Mouse (Mus musculus) liver, embryonic 14.5 days (tissue): ENCODE measurements around the gene Sys1.

Source experiments
- CTCF ChIP-seq: IDR thresholded peaks from 2 replicates; pipeline ENCODE4 v1.5.1; 2016; ENCODE audit warnings: antibody characterized with exemption, low read depth, control low read depth
- EP300 ChIP-seq: IDR thresholded peaks from 2 replicates; pipeline ENCODE4 v1.6.1; 2016; ENCODE audit warnings: antibody characterized with exemption, low read depth

DNA sequence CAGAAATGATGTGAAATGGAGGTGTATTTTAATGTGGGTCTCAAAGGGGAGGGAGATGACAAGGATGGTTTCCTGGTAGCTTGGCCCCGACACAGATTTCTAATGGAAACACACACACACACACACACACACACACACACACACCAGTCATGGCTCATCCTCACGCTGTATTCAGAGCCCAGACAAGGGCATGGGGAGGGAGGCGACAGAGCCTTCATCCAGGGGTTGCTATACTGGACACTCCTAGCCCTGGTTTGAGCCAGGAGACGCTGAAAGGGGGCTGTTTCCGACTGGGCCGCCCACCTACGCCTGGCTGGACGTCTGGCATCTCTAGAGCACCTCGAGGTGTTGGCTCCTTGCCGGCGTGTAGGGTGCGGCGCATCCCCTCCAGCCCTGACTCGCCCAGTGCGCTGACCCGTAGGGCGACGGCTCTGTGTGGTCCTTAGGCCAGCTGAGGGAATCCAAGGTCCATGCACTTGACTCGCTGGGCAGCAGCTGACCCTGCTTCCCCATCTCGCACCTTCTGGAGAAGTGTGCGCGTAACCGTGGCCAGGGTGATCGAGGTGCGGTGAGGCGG is 29.0 kb downstream of the Sys1 start, which contains the start of gene Dbndd2:
- TF ChIP-seq EP300 (no peak), CTCF (no peak)
